Mouse (Mus musculus): ENCODE measurements around the gene Rev3l.

The Rev3l gene

DNA sequence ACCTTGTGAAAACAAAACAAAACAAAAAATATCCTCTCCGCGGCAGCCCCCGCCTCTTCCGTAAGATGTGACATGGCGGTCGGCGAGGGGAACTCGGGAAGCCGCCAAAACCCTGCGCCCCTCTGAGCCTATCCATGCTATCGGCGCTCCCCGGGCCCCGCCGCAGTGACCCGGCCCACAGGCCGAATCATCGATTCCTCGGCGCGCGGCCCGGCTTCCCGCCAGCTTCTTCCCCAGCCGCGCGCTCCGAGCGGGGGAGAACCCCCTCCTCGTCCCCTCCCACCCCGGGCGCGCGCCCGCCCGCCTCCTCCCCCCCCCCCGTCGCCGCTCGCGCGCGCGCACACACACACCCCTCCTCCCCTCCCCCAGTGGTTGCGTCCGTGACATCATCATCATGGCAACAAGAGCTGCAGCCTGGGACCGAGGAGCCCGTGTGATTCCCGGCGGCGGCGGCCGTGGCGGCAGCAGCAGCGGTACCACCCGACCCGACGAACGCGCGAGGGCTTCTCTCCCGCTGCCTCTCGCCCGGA, at the start of gene Rev3l:
Gene Rev3l, plus strand, starts transcription at position 383 of the 530 bp plus-strand sequence.
- peak; percentile 85 to 86 for DNase-seq

DNA sequence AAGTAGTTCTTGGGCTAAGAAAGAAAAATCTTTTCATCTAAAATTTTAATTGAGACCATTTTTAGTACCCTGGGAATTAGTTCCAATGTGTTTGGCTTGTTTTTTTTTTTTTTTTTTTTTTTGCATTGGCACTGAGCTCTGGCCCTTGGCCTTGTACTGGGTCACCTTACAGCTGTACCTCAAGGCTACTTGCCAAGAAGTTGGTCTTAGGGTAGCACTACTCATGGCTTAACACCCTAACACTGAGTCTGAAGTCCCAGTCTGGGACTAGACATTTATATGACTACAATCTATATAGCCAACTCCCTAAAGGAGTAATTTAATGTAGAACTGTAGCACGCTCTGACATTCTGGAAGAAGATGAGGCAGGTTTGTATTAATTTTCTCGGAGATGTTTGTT, 49.4 kb upstream of the Rev3l start:
- no peak for DNase-seq

DNA sequence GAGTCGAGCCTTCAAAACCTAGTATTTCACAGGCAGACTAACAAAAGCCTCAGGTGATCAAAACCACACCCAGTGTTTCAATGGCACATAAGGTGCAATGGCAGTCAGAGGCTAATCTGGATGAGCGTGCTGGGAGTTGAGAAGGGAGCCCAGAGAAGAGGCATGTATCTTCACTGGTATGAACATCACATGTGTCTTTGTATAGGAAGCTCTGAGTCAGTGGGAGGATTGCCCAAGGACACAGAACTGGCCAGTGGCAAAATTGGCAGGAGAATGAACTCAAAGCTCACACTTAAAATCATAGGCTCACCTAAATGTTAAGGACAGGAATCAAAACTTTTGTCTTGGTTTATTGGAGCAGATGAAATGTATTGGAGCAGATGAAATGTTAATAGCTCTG, 48.4 kb upstream of the Rev3l start:
- no peak for DNase-seq

DNA sequence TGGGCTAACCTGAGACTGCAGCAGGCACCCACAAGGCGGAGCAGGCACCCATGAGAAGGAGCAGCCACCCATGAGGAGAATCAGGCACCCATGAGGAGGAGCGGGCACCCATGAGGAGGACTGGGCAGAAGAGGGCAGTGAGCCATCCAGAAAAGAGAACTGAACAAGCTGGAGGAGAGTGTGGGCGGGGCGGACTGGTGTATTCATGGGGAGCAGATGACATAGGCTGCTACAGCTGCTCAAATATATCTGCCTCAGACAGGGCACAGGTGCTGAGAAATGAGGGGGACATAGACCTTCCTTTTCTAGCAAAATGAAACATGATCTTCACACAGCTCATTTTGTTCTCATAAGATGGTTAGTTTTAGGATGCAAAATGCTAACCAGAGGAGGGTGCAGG, 45.1 kb upstream of the Rev3l start:
- DNase-seq: no peak

DNA sequence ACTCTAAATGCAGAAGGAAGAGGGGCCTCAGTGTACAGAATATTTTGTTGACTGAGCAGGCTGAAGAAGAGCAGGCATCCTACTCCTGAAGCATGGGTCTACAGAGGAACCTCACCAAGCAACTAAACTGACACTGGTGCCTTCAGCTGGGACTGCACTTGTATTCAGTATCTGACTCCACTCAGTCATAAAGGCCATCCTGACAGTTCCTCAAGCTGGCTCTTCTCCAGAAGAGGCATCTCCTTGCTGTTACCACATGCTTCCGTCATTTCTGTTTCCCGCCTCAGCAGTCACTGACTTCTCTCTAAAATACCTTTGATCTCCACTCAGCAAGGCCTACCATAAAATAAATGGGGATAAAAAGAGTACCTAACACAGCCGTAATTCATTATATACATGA, 44.1 kb upstream of the Rev3l start:
- DNase-seq: no peak

DNA sequence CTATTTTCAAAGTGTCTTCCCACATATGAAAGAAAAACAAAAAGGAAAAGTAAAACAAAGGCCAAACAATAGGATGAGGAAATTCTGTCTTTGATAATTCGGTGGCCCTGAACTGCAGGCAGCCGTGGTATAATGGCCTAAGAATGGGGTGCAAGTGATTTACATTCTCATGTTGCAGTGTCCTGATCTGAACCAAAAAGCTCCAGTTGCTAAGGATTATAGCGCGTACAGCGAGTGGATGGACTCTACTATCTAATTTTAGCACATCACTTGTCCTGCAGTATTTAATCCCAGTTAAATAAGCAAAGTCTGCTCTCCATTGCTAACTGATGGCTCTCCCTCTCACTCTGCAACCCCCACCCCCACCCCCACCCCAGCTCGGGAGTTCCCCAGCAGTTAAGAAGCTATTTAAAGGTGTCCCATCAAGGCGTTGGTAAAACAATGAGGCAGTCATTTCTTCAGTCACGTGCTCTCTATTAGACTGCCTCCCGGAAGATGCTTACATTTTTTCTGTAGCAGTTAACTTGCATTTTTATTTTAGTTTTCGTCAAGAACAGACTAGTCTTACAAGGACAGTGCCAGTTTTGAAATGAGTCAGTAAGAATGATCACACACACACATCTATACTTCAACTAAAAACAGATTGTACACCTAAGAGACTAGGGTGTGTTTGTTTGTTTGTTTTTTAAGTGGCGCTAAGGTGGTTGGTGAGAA, 40.4 kb upstream of the Rev3l start:
- DNase-seq: no peak

DNA sequence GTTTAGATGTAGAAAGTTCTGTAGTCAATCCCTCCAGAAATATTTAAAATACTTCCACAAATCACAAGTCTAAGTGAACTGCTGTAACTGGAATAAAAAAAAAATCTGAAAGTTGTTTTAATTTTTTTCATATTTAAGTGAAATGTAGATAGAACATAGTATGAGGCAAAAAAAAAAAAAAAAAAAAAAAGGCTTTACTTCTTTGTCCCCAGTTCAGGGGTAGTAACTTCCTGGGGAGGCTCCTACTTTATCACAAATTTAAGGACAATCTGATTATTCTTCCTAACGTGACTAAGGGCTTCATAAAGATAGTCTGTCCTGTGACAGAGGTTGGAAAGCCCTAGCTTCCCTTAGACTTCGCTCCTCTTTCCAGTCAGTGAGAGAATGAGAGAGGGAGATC, 39.8 kb upstream of the Rev3l start:
- DNase-seq: no peak

DNA sequence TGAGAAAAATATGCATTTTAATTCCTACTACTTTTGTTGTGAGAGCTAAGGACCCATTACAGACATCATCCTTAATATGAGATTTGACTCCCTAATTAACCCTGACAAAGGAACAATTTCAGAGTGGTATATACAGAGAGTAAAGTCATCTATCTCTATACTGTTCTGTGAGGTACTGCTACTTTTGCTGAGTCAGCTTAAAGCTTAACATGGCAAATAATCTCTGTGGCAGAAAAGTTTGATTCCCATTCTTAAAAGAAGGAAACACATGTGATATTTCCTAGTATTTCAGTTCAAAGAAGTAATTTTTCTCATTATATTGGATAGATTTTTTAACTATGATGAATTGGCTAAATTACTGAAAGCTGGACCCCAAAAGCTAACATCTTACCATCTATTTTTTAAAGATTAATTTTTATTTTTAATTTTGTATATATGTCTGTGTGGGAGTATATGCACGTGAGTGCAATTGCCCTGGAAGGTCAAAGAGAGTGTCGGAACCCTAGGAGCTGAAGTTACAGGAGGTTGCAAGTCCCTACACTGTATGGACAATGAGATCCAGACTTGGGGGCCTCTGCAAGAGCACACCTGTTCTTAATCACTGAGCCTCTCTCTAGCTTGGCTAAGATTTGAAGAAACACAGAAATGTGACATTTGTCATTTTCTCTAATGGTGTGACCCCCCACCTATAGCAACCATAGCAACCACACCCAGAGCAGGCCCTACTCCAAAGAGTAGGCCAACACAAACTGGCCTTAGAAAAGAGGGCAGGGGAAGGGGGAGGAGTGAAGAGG, 24.0 kb upstream of the Rev3l start:
- no peak for DNase-seq

DNA sequence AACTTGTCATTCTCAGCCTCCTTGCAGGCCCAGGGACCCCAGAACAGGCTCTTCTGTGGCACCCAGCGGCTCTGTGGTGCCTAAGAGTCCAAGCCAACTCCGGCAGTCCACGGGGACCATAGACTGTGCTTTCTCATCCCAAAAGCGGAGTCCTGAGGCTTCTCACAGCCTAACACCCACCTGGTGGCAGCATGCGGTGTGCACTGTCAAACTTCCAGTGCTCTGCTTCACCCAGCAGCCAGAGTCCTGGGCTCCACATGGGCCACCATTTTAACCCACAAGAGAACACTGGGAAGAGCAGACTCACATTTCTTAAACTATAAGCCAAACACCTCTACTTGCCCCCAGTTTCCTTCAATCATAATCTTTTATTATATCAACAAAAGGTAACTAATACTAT, 15.0 kb upstream of the Rev3l start:
- DNase-seq: no peak

DNA sequence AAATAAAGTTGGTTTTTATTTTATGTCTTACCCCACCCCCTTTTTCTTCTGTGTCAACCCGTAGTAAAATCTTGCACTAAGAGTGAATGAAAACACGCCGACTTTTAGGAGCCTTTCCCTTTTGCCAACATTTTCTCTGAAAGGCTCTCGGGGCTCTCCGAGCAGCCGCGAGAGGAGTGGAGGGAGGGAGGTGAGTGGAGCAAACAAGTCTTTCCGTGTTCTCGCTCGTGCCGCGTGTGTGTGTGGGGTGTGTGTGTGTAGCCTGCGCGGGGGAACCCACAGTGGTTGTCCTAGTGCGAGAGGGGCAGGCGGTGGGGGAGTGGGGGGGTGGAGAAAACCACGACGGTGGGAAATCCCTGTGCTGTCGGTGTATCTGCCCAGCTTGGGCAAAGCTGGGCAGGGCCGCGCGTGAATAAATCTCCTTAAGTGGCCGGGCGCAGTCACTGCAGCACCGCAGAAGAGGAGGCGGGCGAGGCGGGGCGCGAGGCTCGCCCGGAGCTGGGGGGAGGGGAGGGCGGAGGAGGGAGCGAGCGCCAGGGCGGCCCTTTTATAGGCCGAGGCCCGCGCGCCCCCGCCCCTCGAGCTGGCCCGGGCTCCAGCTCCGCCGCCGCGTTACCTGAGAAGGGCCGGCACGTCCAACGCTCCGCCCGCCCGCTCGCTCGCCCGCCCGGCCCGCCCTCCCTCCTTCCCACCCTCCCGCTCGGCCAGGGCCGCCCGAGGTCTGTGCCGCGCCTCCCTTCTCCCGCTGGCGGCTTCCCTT, 762 bp upstream of the Rev3l start:
- DNase-seq: peak; percentile 91 to 92

DNA sequence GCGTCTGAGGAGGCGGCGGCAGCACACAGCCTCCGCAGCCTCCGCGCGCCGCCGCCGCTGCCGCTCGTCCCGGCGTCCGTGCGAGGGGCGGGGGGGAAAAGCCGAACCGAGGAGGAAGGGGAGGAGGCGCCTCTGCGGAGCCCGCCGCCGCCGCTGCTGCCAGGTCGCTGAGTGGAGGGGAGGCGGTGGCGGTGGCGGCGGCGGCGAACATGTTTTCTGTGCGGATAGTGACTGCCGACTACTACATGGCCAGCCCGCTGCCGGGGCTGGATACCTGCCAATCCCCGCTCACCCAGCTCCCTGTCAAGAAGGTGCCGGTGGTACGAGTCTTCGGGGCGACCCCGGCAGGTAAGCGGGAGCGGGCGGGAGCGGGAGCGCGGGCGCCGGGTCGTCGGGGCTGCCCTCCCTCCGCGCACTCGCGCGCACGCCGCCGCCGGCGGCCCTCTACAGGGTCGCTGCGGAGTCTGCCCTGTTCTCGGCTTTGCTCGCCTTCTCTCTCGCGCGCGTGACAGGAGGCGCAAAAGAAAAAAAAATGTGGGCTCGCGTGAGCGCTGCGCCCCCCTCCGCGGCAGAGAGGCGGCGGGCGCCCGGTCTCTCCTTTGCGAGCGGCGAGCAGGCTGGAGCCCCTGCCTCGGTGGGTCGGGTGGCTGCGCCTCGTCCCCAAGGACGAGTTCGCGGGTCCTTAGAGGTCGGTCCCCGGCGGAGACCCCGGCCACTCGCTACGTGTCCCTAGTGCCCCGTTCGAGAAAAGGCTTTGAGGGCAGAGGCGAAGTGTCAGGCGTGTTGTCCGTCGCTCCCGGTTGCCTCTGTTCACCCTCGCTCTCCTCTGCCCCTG, 565 bp downstream of the Rev3l start:
- peak in 1 of 2 experiments; percentile 69 for DNase-seq

DNA sequence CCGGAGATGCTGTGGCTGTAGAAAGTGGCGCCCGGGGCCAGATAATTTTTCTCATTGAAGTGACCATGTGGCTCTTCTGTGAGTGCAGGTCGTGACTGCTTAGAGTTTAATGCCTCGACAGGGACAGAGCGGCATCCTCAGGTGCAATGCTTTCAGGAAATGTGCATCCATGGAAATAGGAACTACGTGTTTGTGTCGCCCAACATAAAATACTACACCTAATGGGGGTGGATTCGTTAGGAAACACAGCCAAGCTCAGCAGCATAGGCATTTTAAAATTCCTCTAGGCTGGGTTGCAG, 1.1 kb downstream of the Rev3l start:
- DNase-seq: peak in 1 of 2 experiments; percentile 52

DNA sequence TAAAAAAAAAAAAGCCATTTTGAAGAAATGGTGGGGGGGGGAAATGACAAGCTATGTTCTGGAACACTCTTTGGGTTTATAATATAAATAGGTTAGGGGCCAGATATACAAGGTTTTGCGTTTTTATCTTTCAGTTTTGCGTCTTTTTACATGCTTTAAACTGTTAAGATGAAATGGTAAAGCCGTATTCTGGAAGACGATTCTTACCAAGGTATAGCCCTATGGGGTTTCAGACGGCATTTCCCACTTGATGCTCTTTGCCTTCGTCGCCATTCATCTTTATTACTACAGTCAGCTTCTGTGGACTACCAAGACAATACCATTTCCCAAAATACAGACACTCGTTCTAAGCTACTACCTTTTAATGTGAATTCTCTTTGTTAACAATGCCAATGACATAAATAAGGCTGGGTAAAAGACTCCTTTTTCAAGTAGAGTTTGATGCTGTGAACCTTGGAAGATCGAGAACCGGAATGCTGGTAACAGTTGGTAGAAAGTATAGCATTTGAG, 1.6 kb downstream of the Rev3l start:
- no peak for DNase-seq

DNA sequence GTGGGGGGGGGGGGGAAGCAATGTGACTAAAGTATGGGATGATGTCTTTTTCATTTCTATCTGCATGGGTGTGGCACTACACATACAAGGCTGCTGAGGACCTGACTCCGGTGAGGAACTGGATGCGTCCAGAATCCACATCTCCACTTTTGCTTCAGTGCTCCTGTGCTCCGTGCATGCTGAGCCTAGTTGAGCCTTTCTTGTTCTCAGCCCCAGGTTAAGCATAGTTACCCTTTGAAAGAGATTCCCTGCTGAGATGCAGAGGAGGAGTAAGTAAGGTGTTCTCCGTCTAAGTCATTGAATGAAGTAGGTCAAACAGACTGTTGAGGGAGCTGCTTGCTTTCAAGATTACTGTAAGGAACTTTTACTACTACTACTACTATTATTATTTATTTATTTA, 4.3 kb downstream of the Rev3l start:
- DNase-seq: no peak

DNA sequence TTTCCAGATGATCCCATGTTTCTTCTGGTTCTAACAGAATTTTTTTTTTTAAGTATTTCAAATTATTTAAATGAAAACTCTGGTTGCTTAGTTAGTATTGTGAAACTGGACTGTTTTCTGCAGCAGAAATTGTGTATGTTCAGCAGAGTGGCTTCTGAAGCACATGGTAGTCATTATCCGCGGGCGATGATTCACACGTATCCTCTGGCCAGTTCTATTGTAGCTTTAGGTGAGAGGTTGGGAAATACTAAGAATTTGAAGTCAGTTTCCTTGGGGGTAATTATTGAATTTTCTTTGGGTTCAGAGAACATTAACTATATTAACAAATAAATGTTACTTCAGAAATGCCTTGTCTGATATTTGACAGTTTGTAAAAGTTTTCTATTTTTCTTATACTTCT, 10.1 kb downstream of the Rev3l start:
- DNase-seq: no peak

DNA sequence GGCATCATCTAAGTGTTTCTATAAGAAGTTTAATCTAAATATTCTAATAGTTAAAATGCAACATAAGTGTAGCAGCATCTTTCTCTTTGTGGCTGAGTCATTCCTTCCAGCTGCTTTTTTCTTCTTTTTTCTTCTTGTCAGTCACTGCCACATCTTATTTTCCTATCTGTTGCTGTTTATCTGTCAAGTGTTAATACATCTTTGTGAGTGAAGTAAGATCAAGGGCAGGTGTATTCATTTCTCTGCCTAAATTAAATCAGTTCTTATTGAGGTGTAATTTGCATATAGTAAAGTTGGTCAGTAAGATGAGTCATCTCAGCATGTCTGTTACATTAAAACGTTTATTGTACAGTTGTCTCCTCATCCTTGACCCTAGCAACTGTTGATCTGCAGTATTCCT, 32.8 kb downstream of the Rev3l start:
- DNase-seq: no peak

DNA sequence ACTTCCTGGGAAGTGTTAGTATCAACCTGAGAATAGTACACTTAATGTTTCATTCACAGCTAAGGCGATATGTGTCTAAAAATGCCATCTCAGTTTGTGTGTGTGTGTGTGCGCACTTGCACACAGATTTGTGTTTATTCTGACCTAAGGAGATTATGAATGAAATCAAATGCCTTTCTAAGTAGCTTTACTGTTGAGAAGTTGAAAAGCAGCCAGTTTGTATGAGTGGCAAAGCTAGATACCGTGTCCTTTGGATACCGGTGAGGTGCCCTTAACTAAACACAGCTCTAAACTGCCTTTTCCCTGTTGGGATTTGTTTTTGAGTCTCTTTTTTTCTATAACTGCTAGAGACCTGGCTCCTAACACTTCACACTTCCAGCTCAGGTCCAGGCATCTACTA, 34.8 kb downstream of the Rev3l start:
- no peak for DNase-seq

DNA sequence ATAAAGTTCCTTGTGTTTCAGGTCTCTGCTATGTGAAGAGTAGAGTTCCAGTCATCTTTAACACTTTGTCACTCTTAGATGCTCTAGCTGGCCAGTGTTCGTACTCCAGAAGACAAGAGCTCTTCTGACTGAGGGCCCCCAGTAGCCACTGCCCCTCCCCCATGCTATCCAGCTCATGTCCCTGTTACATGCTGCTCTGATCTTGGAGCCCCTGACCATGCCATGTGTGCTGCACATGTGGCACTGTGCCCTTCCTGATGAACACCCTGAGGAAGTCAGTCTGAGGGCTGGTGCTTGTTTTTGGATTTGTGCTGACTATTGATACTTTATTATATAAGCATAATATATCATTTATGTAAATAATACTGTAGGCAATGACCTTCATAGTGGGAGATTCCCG, 40.3 kb downstream of the Rev3l start:
- DNase-seq: no peak

DNA sequence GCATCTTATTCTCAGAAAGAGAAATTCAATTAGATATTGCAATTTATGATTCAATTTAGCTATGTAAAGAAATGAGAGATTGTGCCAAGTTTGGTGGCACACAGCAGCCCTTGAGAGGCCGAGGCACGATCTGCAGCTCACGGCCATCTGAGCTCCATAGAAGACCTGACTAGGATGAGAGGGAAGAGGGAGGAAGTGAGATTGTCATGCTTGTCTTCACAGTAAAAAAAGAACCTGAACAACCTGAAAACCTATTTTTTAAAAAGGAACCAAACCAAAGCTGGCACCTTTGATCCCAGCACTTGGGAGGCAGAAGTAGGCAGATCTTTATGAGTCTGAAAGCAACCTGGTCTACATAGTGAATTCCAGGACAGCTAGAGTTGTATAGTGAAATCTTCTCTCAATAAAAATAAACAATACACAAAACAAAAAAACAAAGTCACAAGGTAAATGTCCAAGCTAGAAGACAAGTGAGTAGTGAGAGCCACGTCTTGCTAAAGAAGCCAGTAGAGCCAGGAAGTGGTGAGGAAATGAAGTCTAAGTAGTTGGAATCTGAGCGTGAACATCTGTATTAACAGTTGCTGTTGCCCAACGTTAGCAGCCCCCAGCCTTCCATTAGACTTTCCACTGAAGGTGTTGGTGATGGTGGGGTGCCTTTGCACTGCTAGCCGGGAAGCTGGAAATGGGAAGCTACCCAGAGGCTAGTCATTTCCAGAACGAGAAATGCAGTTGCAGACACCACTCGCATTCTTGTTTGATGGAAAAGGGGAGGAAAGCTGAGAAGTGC, 42.2 kb downstream of the Rev3l start:
- no peak for DNase-seq

DNA sequence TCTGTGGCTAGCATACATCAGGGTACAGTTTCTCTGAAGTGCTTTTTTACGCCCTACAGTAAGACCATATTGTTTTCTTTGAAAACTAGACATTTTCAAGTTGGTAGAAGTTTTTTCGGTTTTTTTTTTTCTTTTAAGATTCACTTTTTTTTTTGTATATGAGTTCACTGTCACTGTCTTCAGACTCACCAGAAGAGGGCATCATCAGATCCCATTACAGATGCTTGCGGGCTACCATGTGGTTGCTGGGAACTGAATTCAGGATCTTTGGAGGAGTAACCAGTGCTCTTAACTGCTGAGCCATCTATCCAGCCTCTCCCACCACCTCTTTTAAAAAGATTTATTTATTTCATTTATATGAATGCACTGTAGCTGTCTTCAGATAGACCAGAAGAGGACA, 45.0 kb downstream of the Rev3l start:
- DNase-seq: no peak

DNA sequence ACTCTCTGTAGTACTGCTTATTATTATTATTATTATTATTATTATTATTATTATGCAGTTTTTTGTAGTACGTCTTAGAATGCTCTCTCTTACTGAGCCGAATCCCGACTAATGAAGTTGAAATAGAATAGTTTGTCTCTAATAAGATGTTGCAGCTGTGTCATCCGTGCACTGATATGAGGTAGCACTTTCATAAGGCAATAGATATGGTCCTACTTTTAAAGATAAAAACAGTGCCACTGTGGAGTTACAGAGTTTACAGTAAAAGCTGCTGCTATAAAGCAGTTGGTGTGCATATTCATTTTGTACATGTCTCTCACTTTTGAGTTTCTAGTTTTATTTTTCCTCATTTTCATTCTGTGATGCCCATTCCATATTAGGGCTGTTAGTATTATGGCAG, 46.4 kb downstream of the Rev3l start:
- DNase-seq: no peak

DNA sequence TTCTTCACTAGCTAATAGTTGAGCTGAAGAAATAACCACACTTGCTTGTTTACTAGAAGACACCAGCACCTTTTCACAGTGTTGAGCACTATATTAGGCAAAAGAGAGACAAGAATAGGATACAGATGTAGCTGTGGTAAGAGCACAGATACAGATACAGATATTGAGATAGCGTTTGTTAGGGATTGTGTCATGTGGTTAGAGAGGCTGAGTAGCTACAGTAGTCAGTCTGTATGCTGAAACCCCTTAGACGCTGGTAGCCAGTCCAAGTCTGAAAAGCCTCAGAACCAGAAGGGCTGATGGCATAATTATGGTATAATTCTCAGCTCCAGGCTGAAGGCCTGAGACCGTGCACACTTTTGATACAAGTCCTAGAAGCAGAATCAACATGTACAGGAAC, 53.3 kb downstream of the Rev3l start:
- DNase-seq: no peak
